Mouse (Mus musculus) embryonic facial prominence, embryonic 14.5 days (tissue): Measurements from ENCODE around the gene Gm20388. TPM values are rescaled to one million over a fixed set of nuclear protein-coding genes. Genes with fewer than 3 reads are reported as not detected.

ENCODE experiments used
- ATAC-seq: fragments of 200-750 bp; cut with Nextera tagmentation; 2 replicates; pipeline ENCODE4 v1.8.0; 2017; ENCODE audit warnings: low read depth, moderate number of reproducible peaks, moderate TSS enrichment
- DNase-seq: peaks from one replicate; pipeline ENCODE4 v3.0.0-alpha.2; 2015; ENCODE audit warnings: low spot score
- H3K27ac ChIP-seq: fragments of 300-500 bp; sonication (generic); replicated peaks from 2 replicates; pipeline ENCODE4 v1.5.1; 2014; ENCODE audit warnings: low read depth, mild to moderate bottlenecking, low read length, moderate library complexity
- H3K27me3 ChIP-seq: fragments of 300-500 bp; sonication (generic); replicated peaks from 2 replicates; pipeline ENCODE4 v1.6.1; 2014; ENCODE audit warnings: low read length; ENCODE audit not compliant: control insufficient read depth, insufficient read depth
- H3K36me3 ChIP-seq: fragments of 300-500 bp; sonication (generic); 2 replicates; pipeline ENCODE4 v1.6.1; 2014; ENCODE audit warnings: low read length, mixed read lengths; ENCODE audit not compliant: control insufficient read depth, insufficient read depth
- H3K4me1 ChIP-seq: fragments of 300-500 bp; sonication (generic); 2 replicates; pipeline ENCODE4 v1.6.1; 2014; ENCODE audit warnings: antibody characterized with exemption, low read length; ENCODE audit not compliant: control insufficient read depth, insufficient read depth
- H3K4me2 ChIP-seq: fragments of 300-500 bp; sonication (generic); 2 replicates; pipeline ENCODE4 v1.6.1; 2014; ENCODE audit warnings: low read depth, mild to moderate bottlenecking, low read length, moderate library complexity, mixed read lengths
- H3K4me3 ChIP-seq: fragments of 300-500 bp; sonication (generic); 2 replicates; pipeline ENCODE4 v1.5.1; 2014; ENCODE audit warnings: low read depth, mild to moderate bottlenecking, low read length
- H3K9ac ChIP-seq: fragments of 300-500 bp; sonication (generic); 2 replicates; pipeline ENCODE4 v1.6.1; 2014; ENCODE audit warnings: low read depth, mild to moderate bottlenecking, low read length, moderate library complexity, mixed read lengths
- H3K9me3 ChIP-seq: fragments of 300-500 bp; sonication (generic); 2 replicates; pipeline ENCODE4 v1.6.1; 2016; ENCODE audit warnings: low read length; ENCODE audit not compliant: control insufficient read depth
- WGBS: fragments of 180-500 bp; shearing (Covaris S2); extraction: QIAGEN DNeasy Blood & Tissue Kit; methylation state at CpG from one replicate; pipeline ENCODE4 v1.1.7; 2014; 5-methylcytosine and 5-hydroxymethylcytosine counted together
- polyA plus RNA-seq: library from polyadenylated mRNA; unstranded; fragments of >200 nt; fragmentation: Nextera tagmentation; extraction: Ambion mirVana; gene quantifications from 2 replicates; pipeline ENCODE4 v1.2.1, GENCODE M21; 2014

Gm20388 gene
- polyA plus RNA-seq, 1 experiment from 2014 or later, result not detected

- peak; percentile 74 for DNase-seq
- Histone ChIP-seq H3K36me3 (no peaks in the 10 kb centered on the region), H3K4me2 (no peak overlapping the region), H3K4me1 (peaks cover 49% of the 10 kb centered on the region), H3K27me3 (no peaks in the 10 kb centered on the region), H3K4me3 (no peak overlapping the region), H3K9ac (no peak overlapping the region), H3K27ac (0 out of 2 replicates have a peak overlapping the region, but pooled peaks have one; percentile 33), H3K9me3 (no peaks in the 10 kb centered on the region)
- ATAC-seq, result peak; percentile 73
- 53% methylated on average over 14 of the region's 14 CpGs for WGBS
Observed at GRCm38 (mm10) chr8:123004033-123004922, 3093.6 kb downstream of the Gm20388 start.

- ATAC-seq, result no peak
- H3K36me3 ChIP-seq, result no peaks in the 10 kb centered on the region
- peaks cover 49% of the 10 kb centered on the region for H3K4me1 ChIP-seq
- H3K9ac ChIP-seq, result no peak overlapping the region
- H3K4me2 ChIP-seq, result no peak overlapping the region
- no peak overlapping the region for H3K4me3 ChIP-seq
- DNase-seq, result no peak
- no peaks in the 10 kb centered on the region for H3K27me3 ChIP-seq
- H3K27ac ChIP-seq, result no peak overlapping the region
- WGBS, result 54% methylated on average over 3 of the region's 3 CpGs
- H3K9me3 ChIP-seq, result no peaks in the 10 kb centered on the region
Observed at GRCm38 (mm10) chr8:123005328-123005727, 3094.7 kb downstream of the Gm20388 start.

GRCm38 (mm10) chr8:123005805-123006204 is 3095.2 kb downstream of the Gm20388 start:
- Histone ChIP-seq H3K4me2 (no peak overlapping the region), H3K27ac (no peak overlapping the region), H3K36me3 (no peaks in the 10 kb centered on the region), H3K4me3 (no peak overlapping the region), H3K9ac (no peak overlapping the region), H3K4me1 (peaks cover 49% of the 10 kb centered on the region), H3K27me3 (no peaks in the 10 kb centered on the region), H3K9me3 (no peaks in the 10 kb centered on the region)
- WGBS, result 70% methylated on average over 5 of the region's 5 CpGs
- ATAC-seq (no peak), DNase-seq (no peak)

GRCm38 (mm10) chr8:123011321-123011720 is 3100.7 kb downstream of the Gm20388 start:
- Histone ChIP-seq H3K36me3 (no peaks in the 10 kb centered on the region), H3K9me3 (no peaks in the 10 kb centered on the region), H3K27me3 (no peaks in the 10 kb centered on the region), H3K4me1 (peaks cover 17% of the 10 kb centered on the region), H3K9ac (no peak overlapping the region), H3K4me2 (no peak overlapping the region), H3K27ac (no peak overlapping the region), H3K4me3 (no peak overlapping the region)
- ATAC-seq, result no peak
- no peak for DNase-seq

GRCm38 (mm10) chr8:123014429-123014828 is 3103.8 kb downstream of the Gm20388 start:
- H3K27ac ChIP-seq, result no peak overlapping the region
- 78% methylated on average over 7 of the region's 7 CpGs for WGBS

GRCm38 (mm10) chr8:123015074-123015473 is 3104.4 kb downstream of the Gm20388 start:
- H3K9me3 ChIP-seq, result no peaks in the 10 kb centered on the region
- H3K36me3 ChIP-seq, result peaks cover 8% of the 10 kb centered on the region; the same call in 1 of the 2 replicates
- no peak for ATAC-seq
- H3K27me3 ChIP-seq, result no peaks in the 10 kb centered on the region
- H3K9ac ChIP-seq, result no peak overlapping the region
- no peak overlapping the region for H3K4me2 ChIP-seq
- H3K27ac ChIP-seq, result no peak overlapping the region
- 52% methylated on average over 3 of the region's 3 CpGs for WGBS
- no peak overlapping the region for H3K4me3 ChIP-seq
- H3K4me1 ChIP-seq, result peaks cover 9% of the 10 kb centered on the region; the same call in 1 of the 2 replicates
- no peak for DNase-seq

More at GRCm38 (mm10) chr8:123014429-123014828, 3103.8 kb downstream of the Gm20388 start:
- H3K27me3 ChIP-seq, result no peaks in the 10 kb centered on the region
- ATAC-seq (no peak), DNase-seq (no peak)
- H3K4me3 ChIP-seq, result no peak overlapping the region
- H3K36me3 ChIP-seq, result peaks cover 8% of the 10 kb centered on the region; the same call in 1 of the 2 replicates
- no peak overlapping the region for H3K4me2 ChIP-seq
- H3K9me3 ChIP-seq, result no peaks in the 10 kb centered on the region
- no peak overlapping the region for H3K9ac ChIP-seq
- peaks cover 9% of the 10 kb centered on the region; the same call in 1 of the 2 replicates for H3K4me1 ChIP-seq

- Histone ChIP-seq H3K36me3 (peaks cover 8% of the 10 kb centered on the region; the same call in 1 of the 2 replicates), H3K4me2 (no peak overlapping the region), H3K4me3 (no peak overlapping the region), H3K27me3 (no peaks in the 10 kb centered on the region), H3K9ac (no peak overlapping the region), H3K4me1 (peaks cover 9% of the 10 kb centered on the region; the same call in 1 of the 2 replicates), H3K9me3 (no peaks in the 10 kb centered on the region), H3K27ac (no peak overlapping the region)
- DNase-seq (no peak), ATAC-seq (no peak)
- WGBS, result 95% methylated on average over 4 of the region's 4 CpGs
Observed at GRCm38 (mm10) chr8:123017143-123017542, 3106.5 kb downstream of the Gm20388 start.

- H3K9ac ChIP-seq, result no peak overlapping the region
- no peaks in the 10 kb centered on the region for H3K9me3 ChIP-seq
Observed at GRCm38 (mm10) chr8:123018484-123019164, 3108.0 kb downstream of the Gm20388 start.

More at GRCm38 (mm10) chr8:123018484-123019164, 3108.0 kb downstream of the Gm20388 start:
- ATAC-seq, result no peak
- Histone ChIP-seq H3K27me3 (no peaks in the 10 kb centered on the region), H3K4me2 (no peak overlapping the region), H3K27ac (0 out of 2 replicates have a peak overlapping the region, but pooled peaks have one; percentile 15), H3K4me3 (no peak overlapping the region), H3K36me3 (peaks cover 8% of the 10 kb centered on the region; the same call in 1 of the 2 replicates), H3K4me1 (peaks cover 9% of the 10 kb centered on the region; the same call in 1 of the 2 replicates)
- DNase-seq, result no peak
- 60% methylated on average over 4 of the region's 4 CpGs for WGBS
